Mouse (Mus musculus) heart, postnatal 0 days (tissue): ENCODE measurements around the gene Krt9. TPM values are rescaled to one million over a fixed set of nuclear protein-coding genes. Genes with fewer than 3 reads are reported as not detected.

Experiments used
- ATAC-seq: fragments of 200-750 bp; cut with Nextera tagmentation; 2 replicates; pipeline ENCODE4 v1.8.0; 2017; ENCODE audit warnings: low read depth, moderate number of reproducible peaks, moderate library complexity; ENCODE audit not compliant: insufficient read depth
- DNase-seq: peaks from one replicate; pipeline ENCODE4 v3.0.0-alpha.2; 2016; ENCODE audit warnings: low spot score
- H3K27ac ChIP-seq: fragments of 300-500 bp; sonication (generic); 2 replicates; pipeline ENCODE4 v1.5.1; 2014; ENCODE audit warnings: low read depth, mild to moderate bottlenecking
- H3K27me3 ChIP-seq: fragments of 300-500 bp; sonication (generic); 2 replicates; pipeline ENCODE4 v1.6.1; 2014; ENCODE audit warnings: low read length, mixed read lengths; ENCODE audit not compliant: control insufficient read depth, insufficient read depth
- H3K36me3 ChIP-seq: fragments of 300-500 bp; sonication (generic); replicated peaks from 2 replicates; pipeline ENCODE4 v1.6.1; 2014; ENCODE audit warnings: low read length, mixed read lengths; ENCODE audit not compliant: control insufficient read depth, insufficient read depth
- H3K4me1 ChIP-seq: fragments of 300-500 bp; sonication (generic); 2 replicates; pipeline ENCODE4 v1.6.1; 2014; ENCODE audit warnings: antibody characterized with exemption; ENCODE audit not compliant: control insufficient read depth, insufficient read depth
- H3K4me2 ChIP-seq: fragments of 300-500 bp; sonication (generic); 2 replicates; pipeline ENCODE4 v1.6.1; 2014; ENCODE audit warnings: low read depth, mild to moderate bottlenecking, low read length, moderate library complexity
- H3K4me3 ChIP-seq: fragments of 300-500 bp; sonication (generic); 2 replicates; pipeline ENCODE4 v1.5.1; 2014; ENCODE audit warnings: low read depth, low read length
- H3K9ac ChIP-seq: fragments of 300-500 bp; sonication (generic); replicated peaks from 2 replicates; pipeline ENCODE4 v1.6.1; 2014; ENCODE audit warnings: low read depth, low read length, mixed read lengths
- H3K9me3 ChIP-seq: fragments of 300-500 bp; sonication (generic); replicated peaks from 2 replicates; pipeline ENCODE4 v1.6.1; 2016; ENCODE audit warnings: low read length; ENCODE audit not compliant: control insufficient read depth
- CTCF ChIP-seq: IDR thresholded peaks from 2 replicates; pipeline ENCODE4 v1.5.1; 2016; ENCODE audit warnings: antibody characterized with exemption, control low read depth, low read depth
- EP300 ChIP-seq: IDR thresholded peaks from 2 replicates; pipeline ENCODE4 v1.6.1; 2016; ENCODE audit warnings: antibody characterized with exemption, low read depth
- WGBS: fragments of 180-500 bp; shearing (Covaris S2); extraction: QIAGEN DNeasy Blood & Tissue Kit; methylation state at CpG from one replicate; pipeline ENCODE4 v1.1.7; 2014; 5-methylcytosine and 5-hydroxymethylcytosine counted together
- polyA plus RNA-seq: library from polyadenylated mRNA; unstranded; fragments of >200 nt; fragmentation: Nextera tagmentation; extraction: Ambion mirVana; gene quantifications from 2 replicates; pipeline ENCODE4 v1.2.1, GENCODE M21; 2015
- total RNA-seq: library from RNA; depleted of rRNA; stranded (reverse); fragments of >200 nt; gene quantifications from 2 replicates; pipeline ENCODE4 v1.2.3, GENCODE M21; 2014; ENCODE audit warnings: low replicate concordance

Gene Krt9
- total and polyA plus RNA-seq, 2 experiments from 2014 or later: not detected

- no peak for TF ChIP-seq CTCF
- TF ChIP-seq EP300: no peak
- Histone ChIP-seq H3K4me2 (no peak overlapping the region), H3K9ac (no peak overlapping the region), H3K4me3 (no peak overlapping the region), H3K9me3 (no peaks in the 10 kb centered on the region), H3K27ac (no peak overlapping the region), H3K4me1 (no peaks in the 10 kb centered on the region), H3K27me3 (no peaks in the 10 kb centered on the region), H3K36me3 (no peaks in the 10 kb centered on the region)
- peak; percentile 39; the same call in 1 of the 2 replicates for ATAC-seq
- DNase-seq: peak; percentile 70
- WGBS: 9% methylated on average over 6 of the region's 6 CpGs
These were observed 10.4 kb upstream of the Krt9 start for GRCm38 (mm10) chr11:100203448-100203847.

- WGBS: 72% methylated on average over 4 of the region's 4 CpGs
- H3K4me3 ChIP-seq: no peak overlapping the region
- H3K9ac ChIP-seq: no peak overlapping the region
- TF ChIP-seq CTCF: no peak
- TF ChIP-seq EP300: no peak
- no peaks in the 10 kb centered on the region for H3K36me3 ChIP-seq
- no peak overlapping the region for H3K4me2 ChIP-seq
- no peak overlapping the region for H3K27ac ChIP-seq
- no peak for ATAC-seq
- no peaks in the 10 kb centered on the region for H3K4me1 ChIP-seq
- DNase-seq: no peak
- no peaks in the 10 kb centered on the region for H3K27me3 ChIP-seq
- H3K9me3 ChIP-seq: no peaks in the 10 kb centered on the region
These were observed 9.9 kb upstream of the Krt9 start for GRCm38 (mm10) chr11:100202906-100203305.

- Histone ChIP-seq H3K27ac (no peak overlapping the region), H3K4me3 (no peak overlapping the region), H3K4me2 (no peak overlapping the region), H3K36me3 (no peaks in the 10 kb centered on the region), H3K9ac (no peak overlapping the region), H3K9me3 (no peaks in the 10 kb centered on the region), H3K4me1 (no peaks in the 10 kb centered on the region), H3K27me3 (no peaks in the 10 kb centered on the region)
- no peak for DNase-seq
- TF ChIP-seq EP300 (no peak), CTCF (peak; percentile 28; the same call in 1 of the 2 replicates)
- WGBS: 45% methylated on average over 8 of the region's 8 CpGs
- no peak for ATAC-seq
These were observed 7.2 kb upstream of the Krt9 start for GRCm38 (mm10) chr11:100200104-100200820.

GRCm38 (mm10) chr11:100198666-100199065, 5.6 kb upstream of the Krt9 start:
- Histone ChIP-seq H3K36me3 (no peaks in the 10 kb centered on the region), H3K4me2 (no peak overlapping the region), H3K9ac (no peak overlapping the region), H3K9me3 (no peaks in the 10 kb centered on the region), H3K4me1 (no peaks in the 10 kb centered on the region), H3K4me3 (no peak overlapping the region), H3K27me3 (no peaks in the 10 kb centered on the region), H3K27ac (no peak overlapping the region)
- no peak for DNase-seq
- 58% methylated on average over 4 of the region's 4 CpGs for WGBS
- no peak for ATAC-seq
- TF ChIP-seq EP300: no peak
- TF ChIP-seq CTCF: no peak

GRCm38 (mm10) chr11:100191820-100192219, 1.2 kb downstream of the Krt9 start:
- Histone ChIP-seq H3K9me3 (no peaks in the 10 kb centered on the region), H3K27ac (no peak overlapping the region), H3K4me1 (no peaks in the 10 kb centered on the region), H3K36me3 (no peaks in the 10 kb centered on the region), H3K4me3 (no peak overlapping the region), H3K4me2 (no peak overlapping the region), H3K27me3 (no peaks in the 10 kb centered on the region), H3K9ac (no peak overlapping the region)
- DNase-seq (no peak), ATAC-seq (no peak)
- 77% methylated on average over 3 of the region's 3 CpGs for WGBS
- TF ChIP-seq CTCF: no peak
- TF ChIP-seq EP300: no peak

GRCm38 (mm10) chr11:100186736-100187135, 6.3 kb downstream of the Krt9 start:
- DNase-seq (no peak), ATAC-seq (no peak)
- H3K4me1 ChIP-seq: no peaks in the 10 kb centered on the region
- TF ChIP-seq CTCF: no peak
- no peak for TF ChIP-seq EP300
- no peaks in the 10 kb centered on the region for H3K9me3 ChIP-seq
- H3K4me3 ChIP-seq: no peak overlapping the region
- no peak overlapping the region for H3K9ac ChIP-seq
- no peaks in the 10 kb centered on the region for H3K36me3 ChIP-seq
- H3K27me3 ChIP-seq: no peaks in the 10 kb centered on the region
- H3K27ac ChIP-seq: no peak overlapping the region
- 71% methylated on average over 8 of the region's 8 CpGs for WGBS
- no peak overlapping the region for H3K4me2 ChIP-seq
